Comparison of ENCODE assay signal across 14 mouse cellular contexts in the genomic region with DNA sequence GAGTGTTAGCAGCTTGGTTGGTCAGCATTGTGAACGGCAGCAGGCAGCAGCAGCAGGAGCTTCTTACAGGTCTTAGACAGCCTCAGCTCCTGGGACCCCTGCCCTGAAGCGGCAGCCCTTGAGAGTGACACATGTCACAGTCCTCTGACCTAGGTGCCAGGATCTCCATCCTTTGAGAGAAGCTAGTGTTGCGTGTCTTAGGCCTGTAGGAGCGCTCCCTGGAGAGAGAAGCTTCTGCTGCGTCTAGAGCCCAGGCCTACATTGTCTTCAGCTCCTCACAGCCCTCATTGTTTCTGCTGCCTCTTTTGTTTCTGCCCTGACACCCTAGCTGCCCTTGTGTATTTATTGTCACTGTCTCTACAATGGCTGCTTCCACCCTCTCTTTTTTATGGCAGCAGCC. TPM values are rescaled to one million over a fixed set of nuclear protein-coding genes. Genes with fewer than 3 reads are reported as not detected.
A peak's percentile ranks its signal among the peaks of the same experiment; 100 is the strongest.
DNase-seq lines count a peak whose midpoint lies in the region; ATAC-seq and TF ChIP-seq lines count a peak whose summit lies in the region.
"Had no signal": no experiment of that assay in that cellular context is flagged by ENCODE, and none has a peak within 500 bp of the region (broad histone marks: within the 10 kb centered on the region; RNA-seq: fewer than 3 reads in every experiment).

No protein-coding gene starts in this region.

- no peaks in the 10 kb centered on the region for H3K36me3 ChIP-seq in limb, embryonic 13.5 days
- H3K36me3 ChIP-seq in limb, embryonic 10.5 days = peaks cover 5% of the 10 kb centered on the region; the same call in 1 of the 2 replicates
- H3K36me3 ChIP-seq in forebrain, postnatal 0 days (ENCODE audit: insufficient read depth) = no peaks in the 10 kb centered on the region
- 0 out of 2 replicates have a peak, but pooled peaks cover 3% of the 10 kb centered on the region for H3K36me3 ChIP-seq in midbrain, embryonic 13.5 days
- no peaks in the 10 kb centered on the region; the same call in 1 of the 2 replicates for H3K36me3 ChIP-seq in liver, postnatal 0 days (replicated peaks; ENCODE audit: insufficient read depth, low read length)
- H3K36me3 ChIP-seq: embryonic facial prominence, embryonic 12.5 days; heart, embryonic 15.5 days; liver, embryonic 15.5 days; stomach, embryonic 15.5 days had no signal

- 69% methylated on average over 5 of the region's 5 CpGs for WGBS in limb, embryonic 13.5 days
- 68% methylated on average over 5 of the region's 5 CpGs for WGBS in limb, embryonic 10.5 days
- 23% methylated on average over 5 of the region's 5 CpGs for WGBS in forebrain, postnatal 0 days
- 17% methylated on average over 5 of the region's 5 CpGs for WGBS in midbrain, embryonic 13.5 days
- WGBS in liver, postnatal 0 days (ENCODE audit: insufficient replicate concordance) = 87% methylated on average over 5 of the region's 5 CpGs

- H3K4me3 ChIP-seq in limb, embryonic 13.5 days = no peak overlapping the region
- no peak overlapping the region for H3K4me3 ChIP-seq in limb, embryonic 10.5 days
- H3K4me3 ChIP-seq in forebrain, postnatal 0 days (ENCODE audit: low read depth, low read length) = no peak overlapping the region
- H3K4me3 ChIP-seq in midbrain, embryonic 13.5 days (replicated peaks) = no peak overlapping the region
- H3K4me3 ChIP-seq in liver, postnatal 0 days (ENCODE audit: low read depth, low read length) = no peak overlapping the region
- H3K4me3 ChIP-seq: embryonic facial prominence, embryonic 12.5 days; gastrocnemius, adult 2 months; heart, embryonic 15.5 days; liver, embryonic 15.5 days; stomach, embryonic 15.5 days had no signal

- H3K4me2 ChIP-seq in limb, embryonic 13.5 days (replicated peaks) = no peak overlapping the region
- H3K4me2 ChIP-seq in forebrain, postnatal 0 days (ENCODE audit: low read depth) = no peak overlapping the region
- H3K4me2 ChIP-seq in midbrain, embryonic 13.5 days (replicated peaks) = no peak overlapping the region
- H3K4me2 ChIP-seq in liver, postnatal 0 days (ENCODE audit: low read depth, low read length) = no peak overlapping the region
- H3K4me2 ChIP-seq: embryonic facial prominence, embryonic 12.5 days; heart, embryonic 15.5 days; liver, embryonic 15.5 days; stomach, embryonic 15.5 days had no signal

- no peak for ATAC-seq in limb, embryonic 13.5 days (ENCODE audit: low FRiP score, low read depth)
- ATAC-seq in forebrain, postnatal 0 days = no peak; the same call in 1 of the 2 replicates
- ATAC-seq in midbrain, embryonic 13.5 days = 0 out of 2 replicates have a peak, but pooled peaks have one; percentile 17
- no peak for ATAC-seq in liver, postnatal 0 days
- no peak for ATAC-seq in granulocyte monocyte progenitor cell, adult 5-6 weeks (replicated peaks; ENCODE audit: poor library complexity, severe bottlenecking)

- H3K4me1 ChIP-seq in limb, embryonic 13.5 days = peaks cover 33% of the 10 kb centered on the region
- H3K4me1 ChIP-seq in limb, embryonic 10.5 days = peaks cover 18% of the 10 kb centered on the region
- peaks cover 15% of the 10 kb centered on the region for H3K4me1 ChIP-seq in forebrain, postnatal 0 days (ENCODE audit: insufficient read depth)
- peaks cover 39% of the 10 kb centered on the region for H3K4me1 ChIP-seq in midbrain, embryonic 13.5 days (replicated peaks)
- H3K4me1 ChIP-seq in liver, postnatal 0 days (ENCODE audit: insufficient read depth) = peaks cover 22% of the 10 kb centered on the region

- no peaks in the 10 kb centered on the region for H3K27me3 ChIP-seq in limb, embryonic 13.5 days
- H3K27me3 ChIP-seq in limb, embryonic 10.5 days (ENCODE audit: low read depth, poor library complexity, severe bottlenecking) = no peaks in the 10 kb centered on the region
- H3K27me3 ChIP-seq in forebrain, postnatal 0 days (ENCODE audit: insufficient read depth, low read length) = no peaks in the 10 kb centered on the region
- no peaks in the 10 kb centered on the region for H3K27me3 ChIP-seq in midbrain, embryonic 13.5 days
- no peaks in the 10 kb centered on the region for H3K27me3 ChIP-seq in liver, postnatal 0 days (ENCODE audit: insufficient read depth, low read length)
- H3K27me3 ChIP-seq: embryonic facial prominence, embryonic 12.5 days; heart, embryonic 15.5 days; liver, embryonic 15.5 days; stomach, embryonic 15.5 days had no signal

- TF ChIP-seq EP300 in liver, postnatal 0 days (IDR thresholded peaks at IDR 0.05; ENCODE audit: low read depth) = no peak

- H3K9ac ChIP-seq in limb, embryonic 13.5 days = no peak overlapping the region
- no peak overlapping the region for H3K9ac ChIP-seq in forebrain, postnatal 0 days
- H3K9ac ChIP-seq in midbrain, embryonic 13.5 days (replicated peaks) = peak overlapping the region; percentile 41; the same call in 1 of the 2 replicates
- H3K9ac ChIP-seq in liver, postnatal 0 days (replicated peaks) = no peak overlapping the region
- H3K9ac ChIP-seq: embryonic facial prominence, embryonic 12.5 days; heart, embryonic 15.5 days; liver, embryonic 15.5 days; stomach, embryonic 15.5 days had no signal

- H3K27ac ChIP-seq in limb, embryonic 13.5 days = peak overlapping the region; percentile 6; the same call in 1 of the 2 replicates
- H3K27ac ChIP-seq in limb, embryonic 10.5 days = no peak overlapping the region
- H3K27ac ChIP-seq in forebrain, postnatal 0 days (ENCODE audit: low read depth, low read length) = peak overlapping the region; percentile 62
- H3K27ac ChIP-seq in midbrain, embryonic 13.5 days = peak overlapping the region; percentile 78
- no peak overlapping the region for H3K27ac ChIP-seq in liver, postnatal 0 days (ENCODE audit: low read depth)
- H3K27ac ChIP-seq: embryonic facial prominence, embryonic 12.5 days; gastrocnemius, adult 2 months; heart, embryonic 15.5 days; liver, embryonic 15.5 days; stomach, embryonic 15.5 days had no signal

- TF ChIP-seq CTCF in forebrain, postnatal 0 days (IDR thresholded peaks at IDR 0.05; ENCODE audit: low read depth) = no peak
- TF ChIP-seq CTCF in liver, postnatal 0 days (IDR thresholded peaks at IDR 0.05; ENCODE audit: low read depth) = no peak

- no peaks in the 10 kb centered on the region for H3K9me3 ChIP-seq in limb, embryonic 13.5 days
- no peaks in the 10 kb centered on the region for H3K9me3 ChIP-seq in limb, embryonic 10.5 days (replicated peaks)
- H3K9me3 ChIP-seq in forebrain, postnatal 0 days (ENCODE audit: low read length) = no peaks in the 10 kb centered on the region
- H3K9me3 ChIP-seq in midbrain, embryonic 13.5 days = no peaks in the 10 kb centered on the region
- no peaks in the 10 kb centered on the region for H3K9me3 ChIP-seq in liver, postnatal 0 days (ENCODE audit: low read length)
- H3K9me3 ChIP-seq: embryonic facial prominence, embryonic 12.5 days; heart, embryonic 15.5 days; liver, embryonic 15.5 days; stomach, embryonic 15.5 days had no signal

- DNase-seq in limb, embryonic 10.5 days (ENCODE audit: low spot score) = no peak
- DNase-seq in forebrain, postnatal 0 days = no peak
- DNase-seq in telencephalon, adult 2 months (ENCODE audit: low read depth, low spot score) = peak; percentile 23
- no peak for DNase-seq in liver, postnatal 0 days
- DNase-seq in thymus, adult 18-20 months = no peak
- DNase-seq: gastrocnemius, adult 2 months; kidney, adult 8-10 months had no signal

RNA-seq across cellular contexts. Expression of a gene that starts 26.3 kb away (rescaled TPM):
- 8.5 and 8.7 TPM in 2 replicates for polyA plus RNA-seq in limb, embryonic 13.5 days (2015; fragmentation: Nextera tagmentation; extraction: Ambion mirVana)
- 9.9 and 10.0 TPM in 2 replicates for polyA plus RNA-seq in limb, embryonic 10.5 days (2016; fragmentation: Nextera tagmentation; extraction: Ambion mirVana)
- 29.6 and 36.7 TPM in 2 replicates for total RNA-seq in forebrain, postnatal 0 days (2014; rRNA removed)
- polyA plus RNA-seq in forebrain, postnatal 0 days (2015; fragmentation: Nextera tagmentation; extraction: Ambion mirVana) = 4.8 and 6.8 TPM in 2 replicates
- polyA plus RNA-seq in midbrain, embryonic 13.5 days (2015; fragmentation: Nextera tagmentation; extraction: Ambion mirVana) = 9.1 and 9.7 TPM in 2 replicates
- 4.6 and 4.8 TPM in 2 replicates for polyA plus RNA-seq in liver, postnatal 0 days (2015; fragmentation: Nextera tagmentation; extraction: Ambion mirVana)
- 34.4 and 41.3 TPM in 2 replicates for total RNA-seq in granulocyte monocyte progenitor cell, adult 5-6 weeks (2014; fragmentation: Nextera tagmentation)
- total RNA-seq in granulocyte monocyte progenitor cell, adult 5-6 weeks (2017) = 34.6 and 37.6 TPM in 2 replicates

RNA-seq across cellular contexts. Expression of a gene that starts 46.8 kb away (rescaled TPM):
- polyA plus RNA-seq in limb, embryonic 13.5 days (2015; fragmentation: Nextera tagmentation; extraction: Ambion mirVana) = 5.1 and 5.5 TPM in 2 replicates
- polyA plus RNA-seq in limb, embryonic 10.5 days (2016; fragmentation: Nextera tagmentation; extraction: Ambion mirVana) = 2.2 and 3.1 TPM in 2 replicates
- 7.2 and 9.4 TPM in 2 replicates for total RNA-seq in forebrain, postnatal 0 days (2014; rRNA removed)
- polyA plus RNA-seq in forebrain, postnatal 0 days (2015; fragmentation: Nextera tagmentation; extraction: Ambion mirVana) = 2.2 and 4.0 TPM in 2 replicates
- polyA plus RNA-seq in midbrain, embryonic 13.5 days (2015; fragmentation: Nextera tagmentation; extraction: Ambion mirVana) = 1.3 and 1.7 TPM in 2 replicates
- 8.1 and 8.4 TPM in 2 replicates for polyA plus RNA-seq in liver, postnatal 0 days (2015; fragmentation: Nextera tagmentation; extraction: Ambion mirVana)
- total RNA-seq in granulocyte monocyte progenitor cell, adult 5-6 weeks (2014; fragmentation: Nextera tagmentation) = 41.0 and 43.7 TPM in 2 replicates
- 32.9 and 35.0 TPM in 2 replicates for total RNA-seq in granulocyte monocyte progenitor cell, adult 5-6 weeks (2017)

Comparison
In these comparisons a context has a peak if more than half of its experiments do, and no peak if none do; other contexts are left out.
1. H3K27ac ChIP-seq: peak in limb, embryonic 13.5 days (single experiment), forebrain, postnatal 0 days (single experiment) and midbrain, embryonic 13.5 days (single experiment); none in limb, embryonic 10.5 days (single experiment) and liver, postnatal 0 days (single experiment).